28 mouse cellular contexts compared by ENCODE assay signal in the genomic region with DNA sequence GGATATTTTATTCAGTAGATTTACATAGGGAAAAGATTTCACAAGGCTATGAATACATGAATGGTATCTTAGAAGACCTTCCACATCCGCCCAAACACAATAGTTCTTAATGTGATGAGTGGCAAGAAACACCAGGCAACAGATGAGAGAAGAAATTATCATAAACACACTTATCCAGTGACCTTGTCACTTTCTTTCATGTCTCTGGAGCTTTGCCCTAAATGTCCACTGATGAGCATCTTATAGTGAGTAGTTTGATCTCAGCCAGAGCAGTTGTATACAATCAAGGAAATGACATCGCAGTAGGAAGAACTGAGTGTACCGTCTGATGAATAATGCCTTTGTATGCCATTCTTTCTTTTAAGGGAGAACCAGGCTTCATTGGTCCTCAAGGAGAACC.
"Had no signal": no experiment of that assay in that cellular context is flagged by ENCODE, and none has a peak within 500 bp of the region (broad histone marks: within the 10 kb centered on the region; RNA-seq: fewer than 3 reads in every experiment).

No protein-coding gene starts in this region.

- ATAC-seq: forebrain, embryonic 13.5 days; forebrain, embryonic 14.5 days; forebrain, embryonic 15.5 days; forebrain, embryonic 16.5 days; forebrain, postnatal 0 days had no signal

- H3K27me3 ChIP-seq: embryonic facial prominence, embryonic 12.5 days; embryonic facial prominence, embryonic 13.5 days; embryonic facial prominence, embryonic 15.5 days; forebrain, embryonic 12.5 days; forebrain, embryonic 13.5 days; forebrain, embryonic 15.5 days had no signal

- H3K36me3 ChIP-seq: embryonic facial prominence, embryonic 10.5 days; embryonic facial prominence, embryonic 12.5 days; embryonic facial prominence, embryonic 13.5 days; embryonic facial prominence, embryonic 15.5 days; forebrain, embryonic 10.5 days; forebrain, embryonic 12.5 days; forebrain, embryonic 15.5 days had no signal

- H3K4me2 ChIP-seq: embryonic facial prominence, embryonic 12.5 days; embryonic facial prominence, embryonic 13.5 days; embryonic facial prominence, embryonic 15.5 days; forebrain, embryonic 12.5 days; forebrain, embryonic 13.5 days; forebrain, embryonic 15.5 days had no signal

- H3K4me3 ChIP-seq: embryonic facial prominence, embryonic 10.5 days; embryonic facial prominence, embryonic 12.5 days; embryonic facial prominence, embryonic 13.5 days; embryonic facial prominence, embryonic 15.5 days; erythroblast, embryonic 14.5 days; forebrain, embryonic 10.5 days; forebrain, embryonic 12.5 days; forebrain, embryonic 13.5 days; forebrain, embryonic 15.5 days; gastrocnemius, adult 2 months had no signal

- H3K4me1 ChIP-seq: embryonic facial prominence, embryonic 10.5 days; embryonic facial prominence, embryonic 12.5 days; embryonic facial prominence, embryonic 13.5 days; embryonic facial prominence, embryonic 15.5 days; forebrain, embryonic 10.5 days; forebrain, embryonic 12.5 days; forebrain, embryonic 13.5 days; forebrain, embryonic 15.5 days had no signal

- H3K27ac ChIP-seq: embryonic facial prominence, embryonic 10.5 days; embryonic facial prominence, embryonic 12.5 days; embryonic facial prominence, embryonic 13.5 days; embryonic facial prominence, embryonic 15.5 days; forebrain, embryonic 10.5 days; forebrain, embryonic 12.5 days; forebrain, embryonic 13.5 days; forebrain, embryonic 15.5 days; gastrocnemius, adult 2 months had no signal

- H3K9ac ChIP-seq: embryonic facial prominence, embryonic 12.5 days; embryonic facial prominence, embryonic 13.5 days; embryonic facial prominence, embryonic 15.5 days; forebrain, embryonic 12.5 days; forebrain, embryonic 13.5 days; forebrain, embryonic 15.5 days; forebrain, postnatal 0 days had no signal

- H3K9me3 ChIP-seq: embryonic facial prominence, embryonic 10.5 days; embryonic facial prominence, embryonic 12.5 days; embryonic facial prominence, embryonic 13.5 days; embryonic facial prominence, embryonic 15.5 days; forebrain, embryonic 10.5 days; forebrain, embryonic 12.5 days; forebrain, embryonic 13.5 days; forebrain, embryonic 15.5 days had no signal

- DNase-seq: cerebellum, adult 2 months; cerebellum, adult 8-10 months; cerebellum, adult 9-10 months; cerebellum, adult 9-11 months; cerebellum, postnatal 10 days; cerebellum, postnatal 14 days; cerebellum, postnatal 25 days; cerebellum, postnatal 36 days; embryo, embryonic 11 days; forebrain, postnatal 0 days; gastrocnemius, adult 2 months; gastrocnemius, postnatal 10 days; gastrocnemius, postnatal 14 days; gastrocnemius, postnatal 25 days; gastrocnemius, postnatal 36 days; heart, adult 11 months; heart, adult 18-20 months had no signal
